Mouse (Mus musculus): ENCODE results near the gene Defa2.
"Not testable (repeated sequence)": the region's sequence is repeated elsewhere in the genome, so short reads cannot be mapped to it uniquely, and the experiment has no call there.

Defa2 gene

DNA sequence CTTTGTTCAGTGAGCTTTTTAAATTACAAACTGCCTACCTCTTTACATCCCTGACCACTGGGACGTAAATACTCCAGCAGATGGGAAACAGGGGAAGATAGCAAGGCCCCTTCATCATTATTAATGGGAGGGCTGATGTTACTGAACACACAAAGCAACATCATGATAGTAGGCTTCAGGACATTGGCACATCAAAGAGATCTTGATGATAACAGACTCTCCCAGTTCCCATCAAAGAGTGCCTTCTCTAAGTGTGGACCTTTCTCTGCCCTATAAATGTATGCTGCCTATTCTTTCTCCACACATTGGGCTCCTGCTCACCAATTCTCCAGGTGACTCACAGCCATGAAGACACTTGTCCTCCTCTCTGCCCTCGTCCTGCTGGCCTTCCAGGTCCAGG lies at the start of gene Defa2:
Gene Defa2 (plus strand): TSS at position 301 of the 400 bp plus-strand sequence.
- not testable (repeated sequence) for DNase-seq

DNA sequence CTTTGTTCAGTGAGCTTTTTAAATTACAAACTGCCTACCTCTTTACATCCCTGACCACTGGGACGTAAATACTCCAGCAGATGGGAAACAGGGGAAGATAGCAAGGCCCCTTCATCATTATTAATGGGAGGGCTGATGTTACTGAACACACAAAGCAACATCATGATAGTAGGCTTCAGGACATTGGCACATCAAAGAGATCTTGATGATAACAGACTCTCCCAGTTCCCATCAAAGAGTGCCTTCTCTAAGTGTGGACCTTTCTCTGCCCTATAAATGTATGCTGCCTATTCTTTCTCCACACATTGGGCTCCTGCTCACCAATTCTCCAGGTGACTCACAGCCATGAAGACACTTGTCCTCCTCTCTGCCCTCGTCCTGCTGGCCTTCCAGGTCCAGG lies 13.2 kb downstream of the Defa2 start, which contains the start of gene Defa33:
Gene Defa33 (plus strand): TSS at position 301 of the 400 bp plus-strand sequence.
- not testable (repeated sequence) for DNase-seq

DNA sequence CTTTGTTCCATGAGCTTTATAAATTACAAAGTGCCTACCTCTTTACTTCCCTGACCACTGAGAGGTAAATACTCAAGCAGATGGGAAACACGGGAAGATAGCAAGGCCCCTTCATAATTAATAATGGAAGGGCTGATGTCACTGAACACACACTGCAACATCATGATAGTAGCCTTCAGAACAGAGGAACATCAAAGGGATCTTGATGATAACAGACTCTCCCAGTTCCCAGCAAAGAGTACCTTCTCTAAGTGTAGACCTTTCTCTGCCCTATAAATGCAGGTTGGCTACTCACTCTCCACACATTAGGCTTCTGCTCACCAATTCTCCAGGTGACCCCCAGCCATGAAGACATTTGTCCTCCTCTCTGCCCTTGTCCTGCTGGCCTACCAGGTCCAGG lies 48.8 kb downstream of the Defa2 start, which contains the start of gene Defa36:
Gene Defa36 (plus strand): TSS at position 301 of the 400 bp plus-strand sequence.
- not testable (repeated sequence) for DNase-seq

Data from kidney, adult 8-10 months (tissue).